Mouse (Mus musculus): Measurements from ENCODE around the gene Rapgef4.

- no peak for TF ChIP-seq CTCF (IDR thresholded peaks at IDR 0.05; ENCODE audit: control insufficient read depth, insufficient read depth, insufficient replicate concordance, low read depth, low read length)
- TF ChIP-seq POLR2A (IDR thresholded peaks at IDR 0.05; ENCODE audit: control insufficient read depth, low read depth, low read length), result no peak
Measured at GRCm38 (mm10) chr2:72305738-72306137, 324.7 kb downstream of the Rapgef4 start.
